Mouse (Mus musculus): ENCODE measurements at regions not wholly inside any gene's neighbourhood (a gene's known extent, or its start where the extent isn't known, plus 50 kb on each side); places are given as distances from the start of the nearest gene placed in this dataset.

DNA sequence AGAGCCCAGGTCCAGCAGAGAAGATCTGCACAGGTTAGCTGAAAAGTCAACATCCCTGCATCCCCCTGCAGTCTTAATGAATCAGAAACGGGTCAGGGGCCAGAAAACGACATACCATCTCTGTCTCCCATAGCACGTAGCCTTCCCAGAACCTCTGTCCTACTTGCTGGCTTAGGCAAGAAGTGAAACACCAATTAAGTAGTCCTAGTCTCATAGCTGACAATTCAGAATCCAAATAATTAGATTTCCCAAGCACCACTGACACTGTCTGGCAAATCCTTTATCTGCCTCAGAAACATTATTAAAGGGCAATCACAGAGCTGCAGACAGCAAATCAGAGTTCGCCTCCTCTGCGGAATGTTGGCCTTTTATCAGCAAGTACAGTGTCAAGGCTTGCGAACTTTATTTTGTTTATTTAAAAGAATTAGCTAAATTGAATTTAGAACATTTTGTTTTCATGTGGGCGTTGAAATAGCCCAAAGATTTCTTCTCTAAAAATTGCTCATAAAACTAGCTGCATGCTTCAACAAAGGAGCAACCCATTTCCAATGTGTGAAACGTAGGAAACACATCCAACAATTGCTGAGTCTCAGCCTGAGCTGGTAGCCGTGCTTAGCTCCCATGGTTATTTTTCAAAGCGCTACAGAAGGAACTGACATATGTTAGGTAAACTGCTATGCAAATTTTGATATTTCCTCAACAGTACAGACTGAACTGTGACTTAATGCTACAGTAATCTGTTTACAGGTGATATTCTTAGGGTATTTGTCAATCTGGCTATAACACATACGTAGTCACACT, 411.2 kb downstream of the Ipo11 start:
- no peak for ATAC-seq (ENCODE audit: insufficient number of reproducible peaks, insufficient read depth, low FRiP score, low TSS enrichment)
- H3K9ac ChIP-seq = no peak overlapping the region
- H3K36me3 ChIP-seq = no peaks in the 10 kb centered on the region
- no peak overlapping the region for H3K27ac ChIP-seq
- 83% methylated on average over 11 of the region's 11 CpGs for WGBS
- H3K4me1 ChIP-seq = no peaks in the 10 kb centered on the region
- H3K4me2 ChIP-seq (replicated peaks) = no peak overlapping the region
- H3K4me3 ChIP-seq = no peak overlapping the region
- no peaks in the 10 kb centered on the region for H3K9me3 ChIP-seq
- no peaks in the 10 kb centered on the region for H3K27me3 ChIP-seq

GRCm38 (mm10) chr13:106514510-106515169, 422.1 kb downstream of the Ipo11 start:
- no peaks in the 10 kb centered on the region for H3K9me3 ChIP-seq
- no peaks in the 10 kb centered on the region for H3K36me3 ChIP-seq
- no peaks in the 10 kb centered on the region for H3K27me3 ChIP-seq
- H3K4me1 ChIP-seq = no peaks in the 10 kb centered on the region
- no peak overlapping the region for H3K4me3 ChIP-seq
- ATAC-seq (ENCODE audit: insufficient number of reproducible peaks, insufficient read depth, low FRiP score, low TSS enrichment) = no peak
- H3K9ac ChIP-seq = no peak overlapping the region
- H3K27ac ChIP-seq = no peak overlapping the region
- H3K4me2 ChIP-seq (replicated peaks) = no peak overlapping the region
- 84% methylated on average over 5 of the region's 5 CpGs for WGBS

- H3K4me1 ChIP-seq = no peaks in the 10 kb centered on the region
- no peaks in the 10 kb centered on the region for H3K27me3 ChIP-seq
- no peaks in the 10 kb centered on the region for H3K36me3 ChIP-seq
- H3K4me2 ChIP-seq (replicated peaks) = no peak overlapping the region
- no peak overlapping the region for H3K4me3 ChIP-seq
- H3K9me3 ChIP-seq = no peaks in the 10 kb centered on the region
- no peak overlapping the region for H3K27ac ChIP-seq
- ATAC-seq (ENCODE audit: insufficient number of reproducible peaks, insufficient read depth, low FRiP score, low TSS enrichment) = no peak
- WGBS = 70% methylated on average over 4 of the region's 4 CpGs
- H3K9ac ChIP-seq = no peak overlapping the region
Measured at GRCm38 (mm10) chr13:106513669-106514068, 423.1 kb downstream of the Ipo11 start.

- Histone ChIP-seq H3K9me3 (no peaks in the 10 kb centered on the region), H3K4me3 (no peak overlapping the region), H3K27ac (no peak overlapping the region), H3K4me1 (no peaks in the 10 kb centered on the region), H3K9ac (no peak overlapping the region), H3K4me2 (replicated peaks) (no peak overlapping the region), H3K36me3 (no peaks in the 10 kb centered on the region), H3K27me3 (no peaks in the 10 kb centered on the region)
- ATAC-seq (ENCODE audit: insufficient number of reproducible peaks, insufficient read depth, low FRiP score, low TSS enrichment) = no peak
- 73% methylated on average over 6 of the region's 6 CpGs for WGBS
Measured at GRCm38 (mm10) chr13:106510435-106510834, 426.3 kb downstream of the Ipo11 start.

DNA sequence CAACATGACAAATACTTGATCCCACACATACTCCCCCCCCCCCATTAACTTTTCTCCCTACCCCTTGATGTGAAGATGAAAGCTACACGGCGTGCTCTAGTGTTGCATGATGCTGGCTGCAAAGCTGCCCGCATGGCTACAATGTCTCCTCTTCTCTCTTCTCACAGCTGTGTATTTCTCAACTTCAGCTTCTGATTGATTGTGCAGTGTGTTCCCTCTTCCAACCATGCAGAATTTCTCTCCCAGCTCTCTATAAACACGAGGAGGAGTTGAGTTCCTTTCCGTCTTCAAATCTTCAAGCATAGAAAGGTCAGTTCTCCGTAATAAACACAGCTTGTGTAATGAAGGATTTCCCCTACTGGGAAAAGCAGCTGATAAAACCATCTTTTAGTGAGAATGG, 435.5 kb downstream of the Ipo11 start:
- H3K9me3 ChIP-seq = no peaks in the 10 kb centered on the region
- no peak for ATAC-seq (ENCODE audit: insufficient number of reproducible peaks, insufficient read depth, low FRiP score, low TSS enrichment)

GRCm38 (mm10) chr13:106471264-106471663, 465.5 kb downstream of the Ipo11 start:
- no peak for ATAC-seq (ENCODE audit: insufficient number of reproducible peaks, insufficient read depth, low FRiP score, low TSS enrichment)
- Histone ChIP-seq H3K27ac (no peak overlapping the region), H3K27me3 (no peaks in the 10 kb centered on the region), H3K9me3 (no peaks in the 10 kb centered on the region), H3K36me3 (no peaks in the 10 kb centered on the region), H3K9ac (no peak overlapping the region), H3K4me1 (no peaks in the 10 kb centered on the region), H3K4me3 (no peak overlapping the region), H3K4me2 (replicated peaks) (no peak overlapping the region)
- 36% methylated on average over 4 of the region's 4 CpGs for WGBS

More for the DNA sequence above, 435.5 kb downstream of the Ipo11 start:
- Histone ChIP-seq H3K4me2 (replicated peaks) (no peak overlapping the region), H3K4me3 (no peak overlapping the region), H3K36me3 (no peaks in the 10 kb centered on the region), H3K27me3 (no peaks in the 10 kb centered on the region), H3K27ac (no peak overlapping the region), H3K4me1 (no peaks in the 10 kb centered on the region), H3K9ac (no peak overlapping the region)
- WGBS = 74% methylated on average over 6 of the region's 6 CpGs

GRCm38 (mm10) chr13:106454366-106454927, 482.3 kb downstream of the Ipo11 start:
- no peak overlapping the region for H3K4me3 ChIP-seq
- ATAC-seq (ENCODE audit: insufficient number of reproducible peaks, insufficient read depth, low FRiP score, low TSS enrichment) = no peak
- no peak overlapping the region for H3K4me2 ChIP-seq (replicated peaks)
- no peak overlapping the region for H3K27ac ChIP-seq
- no peaks in the 10 kb centered on the region for H3K4me1 ChIP-seq
- no peaks in the 10 kb centered on the region for H3K36me3 ChIP-seq
- H3K9me3 ChIP-seq = no peaks in the 10 kb centered on the region
- no peaks in the 10 kb centered on the region for H3K27me3 ChIP-seq
- 89% methylated on average over 6 of the region's 6 CpGs for WGBS
- no peak overlapping the region for H3K9ac ChIP-seq

- Histone ChIP-seq H3K27ac (no peak overlapping the region), H3K27me3 (no peaks in the 10 kb centered on the region), H3K36me3 (no peaks in the 10 kb centered on the region), H3K4me3 (no peak overlapping the region), H3K4me2 (replicated peaks) (no peak overlapping the region), H3K9ac (no peak overlapping the region), H3K9me3 (no peaks in the 10 kb centered on the region), H3K4me1 (no peaks in the 10 kb centered on the region)
- ATAC-seq (ENCODE audit: insufficient number of reproducible peaks, insufficient read depth, low FRiP score, low TSS enrichment) = no peak
- 66% methylated on average over 3 of the region's 3 CpGs for WGBS
Measured at GRCm38 (mm10) chr13:106432165-106432564, 504.6 kb downstream of the Ipo11 start.

GRCm38 (mm10) chr13:106406608-106407038, 530.1 kb downstream of the Ipo11 start:
- 37% methylated on average over 1 of the region's 1 CpGs for WGBS

DNA sequence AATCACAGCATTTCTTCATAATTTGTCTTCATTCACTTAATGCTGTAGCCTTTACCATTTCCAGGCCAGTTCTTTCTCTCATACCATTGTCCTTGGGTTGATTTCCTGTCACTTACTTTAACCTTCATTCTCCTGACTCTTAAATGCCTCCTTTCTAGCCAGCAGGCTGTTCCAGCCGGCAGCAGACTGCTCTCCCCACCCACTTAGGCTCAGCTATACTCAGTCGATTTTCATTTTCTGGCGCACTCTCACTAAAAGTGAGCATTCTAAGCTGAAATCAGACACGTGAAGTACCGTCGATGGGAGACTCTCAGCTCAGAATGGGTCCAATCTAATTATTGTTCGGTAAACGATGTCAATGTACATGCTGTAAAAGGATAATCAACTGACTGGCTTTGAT, 544.1 kb downstream of the Ipo11 start:
- WGBS = 76% methylated on average over 8 of the region's 8 CpGs
- H3K4me1 ChIP-seq = no peaks in the 10 kb centered on the region
- ATAC-seq (ENCODE audit: insufficient number of reproducible peaks, insufficient read depth, low FRiP score, low TSS enrichment) = no peak
- no peaks in the 10 kb centered on the region for H3K36me3 ChIP-seq
- no peak overlapping the region for H3K4me2 ChIP-seq (replicated peaks)
- no peak overlapping the region for H3K4me3 ChIP-seq
- H3K9me3 ChIP-seq = no peaks in the 10 kb centered on the region
- H3K27ac ChIP-seq = no peak overlapping the region
- H3K27me3 ChIP-seq = no peaks in the 10 kb centered on the region
- H3K9ac ChIP-seq = no peak overlapping the region

More at GRCm38 (mm10) chr13:106406608-106407038, 530.1 kb downstream of the Ipo11 start:
- Histone ChIP-seq H3K27ac (no peak overlapping the region), H3K27me3 (no peaks in the 10 kb centered on the region), H3K9me3 (no peaks in the 10 kb centered on the region), H3K4me1 (no peaks in the 10 kb centered on the region), H3K4me2 (replicated peaks) (no peak overlapping the region), H3K4me3 (no peak overlapping the region), H3K9ac (no peak overlapping the region), H3K36me3 (no peaks in the 10 kb centered on the region)
- no peak for ATAC-seq (ENCODE audit: insufficient number of reproducible peaks, insufficient read depth, low FRiP score, low TSS enrichment)

DNA sequence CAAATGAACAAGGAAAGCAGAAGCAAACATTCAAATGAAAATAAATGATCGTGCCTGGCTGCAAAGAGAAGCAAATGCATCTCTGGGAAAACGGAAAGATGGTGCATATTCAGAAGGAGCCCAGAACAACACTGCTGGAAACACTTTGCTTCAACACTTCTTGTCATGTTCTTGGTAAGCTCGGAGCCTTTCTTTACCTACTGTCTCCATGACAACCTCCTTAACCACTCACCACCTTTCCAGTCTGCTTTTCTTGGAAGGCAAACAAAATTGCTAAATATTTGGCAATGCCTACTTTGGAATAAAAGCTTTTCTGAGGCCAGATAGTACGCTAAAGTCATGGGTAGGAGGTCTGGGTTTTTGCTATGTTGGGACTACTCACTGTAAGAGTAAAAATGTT, 548.1 kb downstream of the Ipo11 start:
- Histone ChIP-seq H3K27ac (no peak overlapping the region), H3K9me3 (no peaks in the 10 kb centered on the region), H3K4me1 (no peaks in the 10 kb centered on the region), H3K36me3 (no peaks in the 10 kb centered on the region), H3K4me3 (no peak overlapping the region), H3K4me2 (replicated peaks) (no peak overlapping the region), H3K9ac (no peak overlapping the region), H3K27me3 (no peaks in the 10 kb centered on the region)
- 77% methylated on average over 4 of the region's 4 CpGs for WGBS
- no peak for ATAC-seq (ENCODE audit: insufficient number of reproducible peaks, insufficient read depth, low FRiP score, low TSS enrichment)

DNA sequence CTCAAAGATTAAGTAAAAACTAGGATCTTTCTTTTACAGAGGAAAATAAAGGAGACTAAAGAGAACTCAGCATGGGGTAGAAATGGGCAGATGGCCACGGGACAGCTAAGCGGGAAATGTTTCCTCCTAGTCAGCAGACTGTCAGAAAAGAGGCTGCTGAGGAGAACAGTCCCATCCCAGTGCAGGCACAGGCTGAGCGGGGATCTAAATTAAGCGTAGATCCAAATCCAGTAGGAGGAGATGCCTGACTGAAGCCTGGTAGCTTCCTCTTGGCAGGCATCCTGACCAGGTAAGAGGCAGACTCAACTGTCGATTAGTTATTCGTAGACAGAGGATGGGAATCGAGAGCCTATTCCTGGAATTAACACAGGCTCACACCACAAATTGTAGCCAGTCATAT, 569.2 kb downstream of the Ipo11 start:
- H3K27me3 ChIP-seq = no peaks in the 10 kb centered on the region
- H3K27ac ChIP-seq = no peak overlapping the region
- no peak overlapping the region for H3K4me3 ChIP-seq
- no peak overlapping the region for H3K4me2 ChIP-seq (replicated peaks)
- no peak overlapping the region for H3K9ac ChIP-seq
- no peaks in the 10 kb centered on the region for H3K36me3 ChIP-seq
- H3K9me3 ChIP-seq = no peaks in the 10 kb centered on the region
- 79% methylated on average over 7 of the region's 7 CpGs for WGBS
- H3K4me1 ChIP-seq = no peaks in the 10 kb centered on the region
- ATAC-seq (ENCODE audit: insufficient number of reproducible peaks, insufficient read depth, low FRiP score, low TSS enrichment) = no peak
